Mouse (Mus musculus): ENCODE data around the gene Fbxo46. TPM values are rescaled to one million over a fixed set of nuclear protein-coding genes. Genes with fewer than 3 reads are reported as not detected.

Gene Fbxo46
- total RNA-seq, 2 experiments from 2014 or later, result 15.0 to 15.4 TPM

Small RNA genes within 50 kb of the gene (microRNA-seq; reads per million reads assigned to microRNA genes)
- 1.4 to 2.5 reads per million in 2 experiments for gene Mir3100
- 10,265 to 11,307 reads per million in 2 experiments for gene Mir330

Other genes starting within 250 kb of the Fbxo46 start
- gene Pglyrp1, start 248.5 kb upstream of the Fbxo46 start, total RNA-seq (2021), result 10 to 100 TPM; 15.5 to 23.3 TPM
- 10 to 100 TPM; 10.4 to 10.9 TPM for gene Ccdc61, start 209.4 kb upstream of the Fbxo46 start, total RNA-seq (2021)
- 10 to 100 TPM; 76.3 to 79.4 TPM for gene Nova2, start 194.0 kb upstream of the Fbxo46 start, total RNA-seq (2021)
- gene Nanos2, start 132.5 kb upstream of the Fbxo46 start, total RNA-seq (2021), result under 1 TPM; 0.20 to 0.40 TPM
- 10 to 100 TPM; 50.1 to 50.7 TPM for gene Mypop, start 128.6 kb upstream of the Fbxo46 start, total RNA-seq (2021)
- gene Irf2bp1, start 115.8 kb upstream of the Fbxo46 start, total RNA-seq (2021), result 10 to 100 TPM; 53.8 to 57.2 TPM
- gene Foxa3, start 96.3 kb upstream of the Fbxo46 start, total RNA-seq (2021), result not detected
- gene Sympk, start 95.5 kb upstream of the Fbxo46 start, total RNA-seq (2021), result 100 to 1,000 TPM; 118 to 123 TPM
- gene Rsph6a, start 65.2 kb upstream of the Fbxo46 start, total RNA-seq (2021), result not detected
- gene Dmwd, start 43.6 kb upstream of the Fbxo46 start, total RNA-seq (2021), result 100 to 1,000 TPM; 142 to 148 TPM
- gene Dmpk, start 36.0 kb upstream of the Fbxo46 start, total RNA-seq (2021), result 10 to 100 TPM; 30.2 to 43.1 TPM
- 1 to 10 TPM; 2.0 to 2.6 TPM for gene Six5, start 25.3 kb upstream of the Fbxo46 start, total RNA-seq (2021)
- under 1 TPM in 1 of 2 experiments, not detected in 1; 0.27 TPM for gene Gm4969, start 1.5 kb upstream of the Fbxo46 start, total RNA-seq (2021)
- gene Qpctl, start 29.4 kb downstream of the Fbxo46 start, total RNA-seq (2021), result 10 to 100 TPM; 17.1 to 18.7 TPM
- 10 to 100 TPM; 79.7 to 82.8 TPM for gene Snrpd2, start 29.9 kb downstream of the Fbxo46 start, total RNA-seq (2021)
- gene Gipr, start 46.3 kb downstream of the Fbxo46 start, total RNA-seq (2021), result 1 to 10 TPM; 1.3 to 1.4 TPM
- 100 to 1,000 TPM; 160 to 178 TPM for gene Eml2, start 56.6 kb downstream of the Fbxo46 start, total RNA-seq (2021)
- 1 to 10 TPM; 1.3 to 1.4 TPM for gene Gpr4, start 92.7 kb downstream of the Fbxo46 start, total RNA-seq (2021)
- gene Opa3, start 108.5 kb downstream of the Fbxo46 start, total RNA-seq (2021), result 10 to 100 TPM; 41.3 to 42.6 TPM
- gene Vasp, start 152.0 kb downstream of the Fbxo46 start, total RNA-seq (2021), result 10 to 100 TPM; 14.2 to 17.0 TPM
- not detected for gene Ppm1n, start 160.2 kb downstream of the Fbxo46 start, total RNA-seq (2021)
- gene Rtn2, start 162.8 kb downstream of the Fbxo46 start, total RNA-seq (2021), result 10 to 100 TPM; 92.8 to 95.6 TPM
- 10 to 100 TPM; 20.4 to 26.6 TPM for gene Fosb, start 190.2 kb downstream of the Fbxo46 start, total RNA-seq (2021)
- gene Ercc1, start 224.9 kb downstream of the Fbxo46 start, total RNA-seq (2021), result 10 to 100 TPM; 47.7 to 49.0 TPM
- 10 to 100 TPM; 19.9 to 21.0 TPM for gene Cd3eap, start 239.6 kb downstream of the Fbxo46 start, total RNA-seq (2021)
- 1 to 10 TPM; 6.3 to 7.8 TPM for gene Ppp1r13l, start 239.9 kb downstream of the Fbxo46 start, total RNA-seq (2021)